Mouse (Mus musculus): ENCODE measurements at regions not wholly inside any gene's neighbourhood (a gene's known extent, or its start where the extent isn't known, plus 50 kb on each side); places are given as distances from the start of the nearest gene placed in this dataset.

- DNase-seq (ENCODE audit: low read depth): no peak
Measured at GRCm38 (mm10) chr4:10607855-10608576, 266.3 kb upstream of the 2610301B20Rik start.

GRCm38 (mm10) chr4:10610784-10611183 is 263.5 kb upstream of the 2610301B20Rik start:
- no peak for DNase-seq (ENCODE audit: low read depth)
